Mouse (Mus musculus) E14TG2a.4 (cell line): ENCODE measurements at regions not wholly inside any gene's neighbourhood (a gene's known extent, or its start where the extent isn't known, plus 50 kb on each side); places are given as distances from the start of the nearest gene placed in this dataset.

Source experiments
- CTCF ChIP-seq: conservative IDR thresholded peaks from 2 replicates; pipeline ENCODE4 v1.5.1; 2014; ENCODE audit warnings: low read length
- NANOG ChIP-seq: IDR thresholded peaks from 2 replicates; pipeline ENCODE4 v1.6.1; 2014; ENCODE audit warnings: borderline replicate concordance, low read length, mixed read lengths
- POU5F1 ChIP-seq: IDR thresholded peaks from 2 replicates; pipeline ENCODE4 v1.6.1; 2014; ENCODE audit warnings: low read length, borderline replicate concordance

GRCm38 (mm10) chr2:46660577-46660976, 1543.4 kb upstream of the Zeb2 start:
- no peak for TF ChIP-seq CTCF
- no peak for TF ChIP-seq POU5F1
- TF ChIP-seq NANOG, result no peak
